Mouse (Mus musculus): Measurements from ENCODE around the gene Homer3. TPM values are rescaled to one million over a fixed set of nuclear protein-coding genes. Genes with fewer than 3 reads are reported as not detected.

Gene Homer3
- polyA plus RNA-seq, 1 experiment: 4.5 TPM

GRCm38 (mm10) chr8:70340659-70341058 lies 58.0 kb downstream of the Homer3 start:
- Histone ChIP-seq H3K4me1 (ENCODE audit: control insufficient read depth, insufficient read depth, insufficient read length, low read length) (no peaks in the 10 kb centered on the region), H3K4me3 (ENCODE audit: insufficient read depth, low read depth, low read length) (no peak overlapping the region), H3K27ac (replicated peaks; ENCODE audit: low read depth, low read length) (no peak overlapping the region)

GRCm38 (mm10) chr8:70342007-70342406 lies 59.4 kb downstream of the Homer3 start:
- Histone ChIP-seq H3K4me1 (ENCODE audit: control insufficient read depth, insufficient read depth, insufficient read length, low read length) (no peaks in the 10 kb centered on the region), H3K4me3 (ENCODE audit: insufficient read depth, low read depth, low read length) (no peak overlapping the region), H3K27ac (replicated peaks; ENCODE audit: low read depth, low read length) (no peak overlapping the region)

- Histone ChIP-seq H3K27ac (replicated peaks; ENCODE audit: low read depth, low read length) (no peak overlapping the region), H3K4me3 (ENCODE audit: insufficient read depth, low read depth, low read length) (no peak overlapping the region), H3K4me1 (ENCODE audit: control insufficient read depth, insufficient read depth, insufficient read length, low read length) (no peaks in the 10 kb centered on the region)
These were observed 60.4 kb downstream of the Homer3 start for GRCm38 (mm10) chr8:70343076-70343475.

- no peak overlapping the region for H3K27ac ChIP-seq (replicated peaks; ENCODE audit: low read depth, low read length)
- H3K4me1 ChIP-seq (ENCODE audit: control insufficient read depth, insufficient read depth, insufficient read length, low read length): peaks cover 5% of the 10 kb centered on the region
- no peak overlapping the region for H3K4me3 ChIP-seq (ENCODE audit: insufficient read depth, low read depth, low read length)
These were observed 61.1 kb downstream of the Homer3 start for GRCm38 (mm10) chr8:70343696-70344095.

Other genes with a start within 250 kb of the Homer3 start
- gene Mau2, start 240.1 kb upstream of the Homer3 start, polyA plus RNA-seq (2012; ENCODE audit: insufficient read depth, insufficient read length, missing spikeins): 12.3 and 16.4 TPM in 2 replicates
- 7.6 and 9.0 TPM in 2 replicates for gene Sugp1, start 240.0 kb upstream of the Homer3 start, polyA plus RNA-seq (2012; ENCODE audit: insufficient read depth, insufficient read length, missing spikeins)
- gene Tm6sf2, start 209.9 kb upstream of the Homer3 start, polyA plus RNA-seq (2012; ENCODE audit: insufficient read depth, insufficient read length, missing spikeins): not detected in 2 replicates
- 0.63 and 4.7 TPM in 2 replicates for gene Hapln4, start 199.4 kb upstream of the Homer3 start, polyA plus RNA-seq (2012; ENCODE audit: insufficient read depth, insufficient read length, missing spikeins)
- 1.9 and 3.2 TPM in 2 replicates for gene Ncan, start 162.0 kb upstream of the Homer3 start, polyA plus RNA-seq (2012; ENCODE audit: insufficient read depth, insufficient read length, missing spikeins)
- 8.6 and 12.9 TPM in 2 replicates for gene Nr2c2ap, start 151.5 kb upstream of the Homer3 start, polyA plus RNA-seq (2012; ENCODE audit: insufficient read depth, insufficient read length, missing spikeins)
- 18.6 and 21.4 TPM in 2 replicates for gene Rfxank, start 143.7 kb upstream of the Homer3 start, polyA plus RNA-seq (2012; ENCODE audit: insufficient read depth, insufficient read length, missing spikeins)
- gene Borcs8, start 143.3 kb upstream of the Homer3 start, polyA plus RNA-seq (2012; ENCODE audit: insufficient read depth, insufficient read length, missing spikeins): 63.7 and 77.1 TPM in 2 replicates
- gene Mef2b, start 143.1 kb upstream of the Homer3 start, polyA plus RNA-seq (2012; ENCODE audit: insufficient read depth, insufficient read length, missing spikeins): not detected in 2 replicates
- 20.3 and 22.0 TPM in 2 replicates for gene Tmem161a, start 110.5 kb upstream of the Homer3 start, polyA plus RNA-seq (2012; ENCODE audit: insufficient read depth, insufficient read length, missing spikeins)
- 75.9 and 89.9 TPM in 2 replicates for gene Slc25a42, start 70.5 kb upstream of the Homer3 start, polyA plus RNA-seq (2012; ENCODE audit: insufficient read depth, insufficient read length, missing spikeins)
- 5.9 and 10.4 TPM in 2 replicates for gene Sugp2, start 48.6 kb upstream of the Homer3 start, polyA plus RNA-seq (2012; ENCODE audit: insufficient read depth, insufficient read length, missing spikeins)
- 5.0 and 6.7 TPM in 2 replicates for gene Armc6, start 48.4 kb upstream of the Homer3 start, polyA plus RNA-seq (2012; ENCODE audit: insufficient read depth, insufficient read length, missing spikeins)
- 14.1 and 18.1 TPM in 2 replicates for gene Ddx49, start 19.7 kb downstream of the Homer3 start, polyA plus RNA-seq (2012; ENCODE audit: insufficient read depth, insufficient read length, missing spikeins)
- 158 and 198 TPM in 2 replicates for gene Cope, start 19.7 kb downstream of the Homer3 start, polyA plus RNA-seq (2012; ENCODE audit: insufficient read depth, insufficient read length, missing spikeins)
- not detected in 2 replicates for gene Cers1, start 32.9 kb downstream of the Homer3 start, polyA plus RNA-seq (2012; ENCODE audit: insufficient read depth, insufficient read length, missing spikeins)
- not detected in 2 replicates for gene Gdf1, start 47.0 kb downstream of the Homer3 start, polyA plus RNA-seq (2012; ENCODE audit: insufficient read depth, insufficient read length, missing spikeins)
- gene Upf1, start 70.5 kb downstream of the Homer3 start, polyA plus RNA-seq (2012; ENCODE audit: insufficient read depth, insufficient read length, missing spikeins): 11.7 and 20.8 TPM in 2 replicates
- not detected in 2 replicates for gene Comp, start 90.7 kb downstream of the Homer3 start, polyA plus RNA-seq (2012; ENCODE audit: insufficient read depth, insufficient read length, missing spikeins)
- gene Crtc1, start 156.8 kb downstream of the Homer3 start, polyA plus RNA-seq (2012; ENCODE audit: insufficient read depth, insufficient read length, missing spikeins): 3.0 and 4.5 TPM in 2 replicates
- 9.3 and 9.5 TPM in 2 replicates for gene Klhl26, start 194.1 kb downstream of the Homer3 start, polyA plus RNA-seq (2012; ENCODE audit: insufficient read depth, insufficient read length, missing spikeins)
- gene Tmem59l, start 204.5 kb downstream of the Homer3 start, polyA plus RNA-seq (2012; ENCODE audit: insufficient read depth, insufficient read length, missing spikeins): not detected in 2 replicates
- 1.3 TPM in 1 of 2 replicates, not detected in the other for gene Crlf1, start 210.3 kb downstream of the Homer3 start, polyA plus RNA-seq (2012; ENCODE audit: insufficient read depth, insufficient read length, missing spikeins)
- gene Rex1bd, start 223.9 kb downstream of the Homer3 start, polyA plus RNA-seq (2012; ENCODE audit: insufficient read depth, insufficient read length, missing spikeins): 191 and 207 TPM in 2 replicates
- 977 and 1,552 TPM in 2 replicates for gene Uba52, start 228.0 kb downstream of the Homer3 start, polyA plus RNA-seq (2012; ENCODE audit: insufficient read depth, insufficient read length, missing spikeins)
- 90.9 and 113 TPM in 2 replicates for gene Fkbp8, start 244.9 kb downstream of the Homer3 start, polyA plus RNA-seq (2012; ENCODE audit: insufficient read depth, insufficient read length, missing spikeins)
- 106 and 116 TPM in 2 replicates for gene Kxd1, start 245.1 kb downstream of the Homer3 start, polyA plus RNA-seq (2012; ENCODE audit: insufficient read depth, insufficient read length, missing spikeins)

All from brown adipose tissue, adult 24 weeks (tissue).